Mouse (Mus musculus): ENCODE measurements around the gene Tbx19. TPM values are rescaled to one million over a fixed set of nuclear protein-coding genes. Genes with fewer than 3 reads are reported as not detected.

The Tbx19 gene
- polyA plus RNA-seq, 1 experiment from 2014 or later, result not detected

DNA sequence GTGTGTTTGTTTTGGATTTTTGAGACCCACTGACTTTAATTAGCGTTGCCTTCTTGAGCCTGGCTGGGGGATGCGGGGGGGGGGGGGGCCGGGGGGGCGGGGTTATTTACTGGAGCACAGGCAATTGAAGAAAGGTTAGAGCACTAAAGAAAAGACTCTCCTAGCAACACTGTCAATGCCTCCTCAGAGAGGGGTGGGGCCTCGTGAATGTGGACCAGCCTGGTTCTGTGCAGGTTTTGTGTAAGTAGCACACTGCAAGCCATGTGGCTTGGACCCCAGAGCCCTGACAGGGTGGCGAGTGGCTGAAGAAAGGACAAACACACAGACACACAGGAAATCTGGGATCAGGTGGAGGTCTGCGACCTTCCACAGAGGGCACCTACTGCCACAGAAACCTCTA lies 65.7 kb downstream of the Tbx19 start:
- H3K4me3 ChIP-seq (replicated peaks; ENCODE audit: low read length), result no peak overlapping the region
- 0 out of 2 replicates have a peak, but pooled peaks cover 6% of the 10 kb centered on the region for H3K4me1 ChIP-seq (ENCODE audit: control insufficient read depth, insufficient read depth, low read length)
- no peaks in the 10 kb centered on the region for H3K27me3 ChIP-seq (ENCODE audit: control insufficient read depth, insufficient read depth, low read length)
- no peak overlapping the region for H3K4me2 ChIP-seq (ENCODE audit: low read depth, low read length)
- no peaks in the 10 kb centered on the region for H3K9me3 ChIP-seq (replicated peaks; ENCODE audit: control insufficient read depth, low read length)
- H3K27ac ChIP-seq (ENCODE audit: low read length), result no peak overlapping the region
- no peaks in the 10 kb centered on the region for H3K36me3 ChIP-seq (ENCODE audit: control insufficient read depth, insufficient read depth, low read length)
- no peak overlapping the region for H3K9ac ChIP-seq (ENCODE audit: low read length)
- no peak for ATAC-seq (ENCODE audit: insufficient read depth, low FRiP score)
- WGBS, result 44% methylated on average over 7 of the region's 7 CpGs

DNA sequence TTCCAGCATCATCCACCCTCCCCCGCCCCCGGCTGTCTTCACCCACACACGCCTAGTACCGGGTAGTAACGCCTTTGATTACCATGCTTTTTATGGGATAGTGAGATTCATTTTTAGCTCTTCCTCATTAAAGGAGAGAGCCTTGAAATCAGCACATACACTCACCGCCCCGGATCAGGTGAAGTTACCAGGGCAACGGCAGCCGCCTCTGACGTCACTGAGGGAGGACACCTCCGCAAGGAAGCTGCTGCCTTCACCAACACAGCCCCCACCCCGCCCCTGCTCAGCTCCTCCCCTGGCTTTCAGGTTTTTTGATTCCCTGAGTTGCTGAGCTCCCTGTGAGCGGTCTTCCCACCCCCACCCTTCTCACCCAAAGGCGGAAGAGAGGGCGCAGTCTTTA lies 68.9 kb downstream of the Tbx19 start:
- WGBS, result 6% methylated on average over 15 of the region's 15 CpGs
- ATAC-seq (ENCODE audit: insufficient read depth, low FRiP score), result peak; percentile 50; the same call in 1 of the 2 replicates
- Histone ChIP-seq H3K36me3 (ENCODE audit: control insufficient read depth, insufficient read depth, low read length) (no peaks in the 10 kb centered on the region), H3K27ac (ENCODE audit: low read length) (no peak overlapping the region), H3K27me3 (ENCODE audit: control insufficient read depth, insufficient read depth, low read length) (no peaks in the 10 kb centered on the region), H3K4me1 (ENCODE audit: control insufficient read depth, insufficient read depth, low read length) (0 out of 2 replicates have a peak, but pooled peaks cover 6% of the 10 kb centered on the region), H3K9me3 (replicated peaks; ENCODE audit: control insufficient read depth, low read length) (no peaks in the 10 kb centered on the region), H3K9ac (ENCODE audit: low read length) (peak overlapping the region; percentile 28; the same call in 1 of the 2 replicates), H3K4me3 (replicated peaks; ENCODE audit: low read length) (peak overlapping the region; percentile 30), H3K4me2 (ENCODE audit: low read depth, low read length) (peak overlapping the region; percentile 53)

DNA sequence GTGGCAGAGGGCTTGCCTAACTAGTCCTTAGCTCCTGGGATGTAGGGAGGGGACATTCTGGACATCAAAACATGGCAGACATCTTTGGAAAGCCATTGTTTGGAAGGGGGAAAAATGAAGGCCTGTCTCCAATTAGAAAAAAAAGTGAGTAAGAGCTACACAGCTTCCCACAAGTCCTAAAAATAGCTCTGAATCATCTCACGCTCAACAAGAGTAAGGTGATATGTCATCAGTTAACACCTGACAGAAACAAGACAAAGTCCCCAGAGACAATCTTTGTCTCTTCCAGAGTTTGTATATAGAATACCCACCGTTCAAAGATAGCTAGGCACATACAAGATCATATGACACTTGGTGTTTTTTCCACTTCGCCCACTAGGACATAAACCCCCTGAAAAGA lies 71.0 kb downstream of the Tbx19 start:
- no peaks in the 10 kb centered on the region for H3K36me3 ChIP-seq (ENCODE audit: control insufficient read depth, insufficient read depth, low read length)
- H3K4me1 ChIP-seq (ENCODE audit: control insufficient read depth, insufficient read depth, low read length), result 0 out of 2 replicates have a peak, but pooled peaks cover 6% of the 10 kb centered on the region
- no peaks in the 10 kb centered on the region for H3K27me3 ChIP-seq (ENCODE audit: control insufficient read depth, insufficient read depth, low read length)
- no peak overlapping the region for H3K4me3 ChIP-seq (replicated peaks; ENCODE audit: low read length)
- no peak overlapping the region for H3K9ac ChIP-seq (ENCODE audit: low read length)
- no peak overlapping the region for H3K4me2 ChIP-seq (ENCODE audit: low read depth, low read length)
- WGBS, result 62% methylated on average over 3 of the region's 3 CpGs
- no peak for ATAC-seq (ENCODE audit: insufficient read depth, low FRiP score)
- H3K9me3 ChIP-seq (replicated peaks; ENCODE audit: control insufficient read depth, low read length), result no peaks in the 10 kb centered on the region
- no peak overlapping the region for H3K27ac ChIP-seq (ENCODE audit: low read length)

Other genes starting within 250 kb of the Tbx19 start
- gene Xcl1, start 225.2 kb downstream of the Tbx19 start, polyA plus RNA-seq (2015; fragmentation: Nextera tagmentation; extraction: Ambion mirVana), result not detected in 2 replicates
- gene Sft2d2, start 33.7 kb upstream of the Tbx19 start, polyA plus RNA-seq (2015; fragmentation: Nextera tagmentation; extraction: Ambion mirVana), result 31.4 and 34.0 TPM in 2 replicates
- 87.0 and 87.3 TPM in 2 replicates for gene Tiprl, start 76.2 kb upstream of the Tbx19 start, polyA plus RNA-seq (2015; fragmentation: Nextera tagmentation; extraction: Ambion mirVana)
- gene Gpr161, start 135.0 kb upstream of the Tbx19 start, polyA plus RNA-seq (2015; fragmentation: Nextera tagmentation; extraction: Ambion mirVana), result 1.1 and 1.2 TPM in 2 replicates